Mouse (Mus musculus): Measurements from ENCODE around the gene Nptxr. TPM values are rescaled to one million over a fixed set of nuclear protein-coding genes. Genes with fewer than 3 reads are reported as not detected.
"Not testable (repeated sequence)": the region's sequence is repeated elsewhere in the genome, so short reads cannot be mapped to it uniquely, and the experiment has no call there.

Nptxr gene
- total and polyA plus RNA-seq, 2 experiments from 2014 or later, result 1.00 to 13.7 TPM

- TF ChIP-seq EP300 (IDR thresholded peaks at IDR 0.05; ENCODE audit: low read depth) (no peak), CTCF (IDR thresholded peaks at IDR 0.05; ENCODE audit: low read depth) (no peak)
- DNase-seq (ENCODE audit: low spot score) (no peak), ATAC-seq (ENCODE audit: insufficient read depth, low read depth) (no peak)
- Histone ChIP-seq H3K4me1 (ENCODE audit: control insufficient read depth, insufficient read depth) (no peaks in the 10 kb centered on the region), H3K27me3 (ENCODE audit: control insufficient read depth, insufficient read depth, low read length) (peaks cover 8% of the 10 kb centered on the region), H3K4me3 (ENCODE audit: low read depth, low read length) (no peak overlapping the region), H3K36me3 (replicated peaks; ENCODE audit: control insufficient read depth, insufficient read depth, low read length) (no peaks in the 10 kb centered on the region), H3K9me3 (replicated peaks; ENCODE audit: control insufficient read depth, low read length) (0 out of 2 replicates have a peak, but pooled peaks cover 4% of the 10 kb centered on the region), H3K27ac (ENCODE audit: low read depth) (no peak overlapping the region), H3K4me2 (ENCODE audit: low read depth, low read length) (no peak overlapping the region), H3K9ac (replicated peaks; ENCODE audit: low read depth, low read length) (no peak overlapping the region)
- 34% methylated on average over 8 of the region's 8 CpGs for WGBS
Measured at GRCm38 (mm10) chr15:79813666-79814258, 9.2 kb upstream of the Nptxr start.

- H3K9me3 ChIP-seq (replicated peaks; ENCODE audit: control insufficient read depth, low read length); H3K4me3 ChIP-seq (ENCODE audit: low read depth, low read length); H3K4me2 ChIP-seq (ENCODE audit: low read depth, low read length); H3K4me1 ChIP-seq (ENCODE audit: control insufficient read depth, insufficient read depth); ATAC-seq (ENCODE audit: insufficient read depth, low read depth); H3K27ac ChIP-seq (ENCODE audit: low read depth); DNase-seq (ENCODE audit: low spot score); H3K36me3 ChIP-seq (replicated peaks; ENCODE audit: control insufficient read depth, insufficient read depth, low read length); H3K9ac ChIP-seq (replicated peaks; ENCODE audit: low read depth, low read length): not testable (repeated sequence)
- peaks cover 16% of the 10 kb centered on the region for H3K27me3 ChIP-seq (ENCODE audit: control insufficient read depth, insufficient read depth, low read length)
- WGBS, result 58% methylated on average over 2 of the region's 2 CpGs
Measured at GRCm38 (mm10) chr15:79812840-79813239, 8.3 kb upstream of the Nptxr start.

- no peaks in the 10 kb centered on the region for H3K4me1 ChIP-seq (ENCODE audit: control insufficient read depth, insufficient read depth)
- no peak overlapping the region for H3K4me2 ChIP-seq (ENCODE audit: low read depth, low read length)
- H3K36me3 ChIP-seq (replicated peaks; ENCODE audit: control insufficient read depth, insufficient read depth, low read length), result no peaks in the 10 kb centered on the region
- no peak overlapping the region for H3K9ac ChIP-seq (replicated peaks; ENCODE audit: low read depth, low read length)
- ATAC-seq (ENCODE audit: insufficient read depth, low read depth) (no peak), DNase-seq (ENCODE audit: low spot score) (no peak)
- H3K27ac ChIP-seq (ENCODE audit: low read depth), result no peak overlapping the region
- no peaks in the 10 kb centered on the region for H3K9me3 ChIP-seq (replicated peaks; ENCODE audit: control insufficient read depth, low read length)
- H3K4me3 ChIP-seq (ENCODE audit: low read depth, low read length), result no peak overlapping the region
- TF ChIP-seq CTCF (IDR thresholded peaks at IDR 0.05; ENCODE audit: low read depth), result no peak
- TF ChIP-seq EP300 (IDR thresholded peaks at IDR 0.05; ENCODE audit: low read depth), result no peak
- peaks cover 34% of the 10 kb centered on the region for H3K27me3 ChIP-seq (ENCODE audit: control insufficient read depth, insufficient read depth, low read length)
- 61% methylated on average over 4 of the region's 4 CpGs for WGBS
Measured at GRCm38 (mm10) chr15:79810997-79811396, 6.4 kb upstream of the Nptxr start.

- Histone ChIP-seq H3K9me3 (replicated peaks; ENCODE audit: control insufficient read depth, low read length) (no peaks in the 10 kb centered on the region), H3K27me3 (ENCODE audit: control insufficient read depth, insufficient read depth, low read length) (peaks cover 43% of the 10 kb centered on the region), H3K9ac (replicated peaks; ENCODE audit: low read depth, low read length) (no peak overlapping the region), H3K4me2 (ENCODE audit: low read depth, low read length) (no peak overlapping the region), H3K36me3 (replicated peaks; ENCODE audit: control insufficient read depth, insufficient read depth, low read length) (no peaks in the 10 kb centered on the region), H3K4me3 (ENCODE audit: low read depth, low read length) (no peak overlapping the region), H3K27ac (ENCODE audit: low read depth) (no peak overlapping the region), H3K4me1 (ENCODE audit: control insufficient read depth, insufficient read depth) (no peaks in the 10 kb centered on the region)
- WGBS, result 36% methylated on average over 3 of the region's 3 CpGs
- DNase-seq (ENCODE audit: low spot score) (no peak), ATAC-seq (ENCODE audit: insufficient read depth, low read depth) (no peak)
- TF ChIP-seq CTCF (IDR thresholded peaks at IDR 0.05; ENCODE audit: low read depth), result no peak
- no peak for TF ChIP-seq EP300 (IDR thresholded peaks at IDR 0.05; ENCODE audit: low read depth)
Measured at GRCm38 (mm10) chr15:79810061-79810460, 5.5 kb upstream of the Nptxr start.

- H3K4me2 ChIP-seq (ENCODE audit: low read depth, low read length), result no peak overlapping the region
- no peak for ATAC-seq (ENCODE audit: insufficient read depth, low read depth)
- no peak for DNase-seq (ENCODE audit: low spot score)
- no peak overlapping the region for H3K4me3 ChIP-seq (ENCODE audit: low read depth, low read length)
- H3K9me3 ChIP-seq (replicated peaks; ENCODE audit: control insufficient read depth, low read length), result no peaks in the 10 kb centered on the region
- no peak overlapping the region for H3K27ac ChIP-seq (ENCODE audit: low read depth)
- H3K9ac ChIP-seq (replicated peaks; ENCODE audit: low read depth, low read length), result no peak overlapping the region
- H3K36me3 ChIP-seq (replicated peaks; ENCODE audit: control insufficient read depth, insufficient read depth, low read length), result no peaks in the 10 kb centered on the region
- peaks cover 6% of the 10 kb centered on the region; the same call in 1 of the 2 replicates for H3K4me1 ChIP-seq (ENCODE audit: control insufficient read depth, insufficient read depth)
- TF ChIP-seq CTCF (IDR thresholded peaks at IDR 0.05; ENCODE audit: low read depth) (no peak), EP300 (IDR thresholded peaks at IDR 0.05; ENCODE audit: low read depth) (no peak)
- peaks cover 52% of the 10 kb centered on the region for H3K27me3 ChIP-seq (ENCODE audit: control insufficient read depth, insufficient read depth, low read length)
- 42% methylated on average over 5 of the region's 5 CpGs for WGBS
Measured at GRCm38 (mm10) chr15:79808658-79809057, 4.1 kb upstream of the Nptxr start.

- Histone ChIP-seq H3K36me3 (replicated peaks; ENCODE audit: control insufficient read depth, insufficient read depth, low read length) (no peaks in the 10 kb centered on the region), H3K4me3 (ENCODE audit: low read depth, low read length) (no peak overlapping the region), H3K27me3 (ENCODE audit: control insufficient read depth, insufficient read depth, low read length) (peaks cover 58% of the 10 kb centered on the region), H3K9ac (replicated peaks; ENCODE audit: low read depth, low read length) (no peak overlapping the region), H3K4me1 (ENCODE audit: control insufficient read depth, insufficient read depth) (peaks cover 8% of the 10 kb centered on the region; the same call in 1 of the 2 replicates), H3K9me3 (replicated peaks; ENCODE audit: control insufficient read depth, low read length) (no peaks in the 10 kb centered on the region), H3K4me2 (ENCODE audit: low read depth, low read length) (no peak overlapping the region), H3K27ac (ENCODE audit: low read depth) (no peak overlapping the region)
- DNase-seq (ENCODE audit: low spot score), result peak; percentile 40
- TF ChIP-seq CTCF (IDR thresholded peaks at IDR 0.05; ENCODE audit: low read depth) (peak; percentile 82), EP300 (IDR thresholded peaks at IDR 0.05; ENCODE audit: low read depth) (no peak)
- 29% methylated on average over 5 of the region's 5 CpGs for WGBS
- no peak for ATAC-seq (ENCODE audit: insufficient read depth, low read depth)
Measured at GRCm38 (mm10) chr15:79808114-79808513, 3.5 kb upstream of the Nptxr start.
